Mouse (Mus musculus): Measurements from ENCODE around the gene Kif18b. TPM values are rescaled to one million over a fixed set of nuclear protein-coding genes. Genes with fewer than 3 reads are reported as not detected.

Gene Kif18b
- total RNA-seq (2021): under 1 TPM; 0.27 to 0.40 TPM

DNA sequence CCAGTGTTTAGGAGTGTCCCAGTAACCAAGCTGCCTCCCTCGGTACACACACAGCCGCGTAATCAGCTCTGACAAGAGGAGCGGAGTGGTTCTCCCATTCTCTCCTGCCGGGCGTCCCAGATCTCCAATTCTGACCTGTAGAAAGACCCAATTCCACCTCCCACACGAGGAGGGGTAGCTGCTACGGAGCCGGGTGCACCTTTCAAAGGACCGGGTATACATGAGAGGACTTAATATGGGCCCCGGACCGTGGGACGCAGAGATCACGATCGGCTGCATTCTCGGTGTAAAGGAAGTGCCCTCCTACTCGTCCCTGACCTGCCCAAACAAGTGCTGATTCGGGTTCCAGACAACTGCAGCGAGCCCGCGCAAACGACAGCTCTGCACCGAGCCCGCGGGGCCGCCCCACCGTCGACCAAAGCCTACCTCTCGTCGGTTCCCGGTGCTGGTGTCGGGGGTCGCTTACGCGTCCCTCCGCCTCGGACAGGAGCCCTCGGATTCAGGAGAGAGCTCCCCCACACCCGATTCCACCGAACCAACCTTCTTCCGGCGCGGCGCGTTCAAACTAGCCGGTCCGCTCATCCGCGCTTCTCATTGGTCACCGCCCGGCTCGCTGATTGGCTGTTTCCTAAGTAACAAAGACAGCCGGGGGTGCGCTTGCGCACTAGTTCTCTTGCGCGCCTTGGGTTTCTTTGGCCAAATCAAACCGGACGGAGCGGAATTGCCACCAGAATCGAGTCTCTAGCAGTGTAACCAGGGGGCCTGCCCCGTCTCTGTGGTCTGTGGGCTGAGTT lies at the start of gene Kif18b:
Gene Kif18b, minus strand, starts transcription at position 568 of the 794 bp plus-strand sequence.
- peak; percentile 87 to 88 for DNase-seq

DNA sequence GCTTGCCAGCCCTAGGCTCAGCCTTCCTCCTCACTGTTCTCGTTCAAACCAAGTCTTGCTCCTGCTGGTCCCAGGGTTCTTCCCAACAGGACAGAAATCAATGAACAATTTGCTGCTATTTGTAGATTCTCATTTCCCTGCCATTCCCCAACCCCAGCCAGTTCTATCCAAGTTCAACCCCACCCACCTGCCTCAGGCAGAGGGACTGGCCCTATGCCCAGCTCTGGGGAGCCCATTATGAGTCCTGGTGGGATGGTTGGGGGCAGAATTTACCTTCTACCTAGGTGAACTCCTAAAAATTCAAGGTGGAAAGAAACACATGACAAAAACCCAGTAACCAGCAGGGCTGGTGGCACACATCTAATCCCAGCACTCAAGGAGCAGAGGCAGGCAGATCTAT lies 47.4 kb upstream of the Kif18b start:
- no peak for DNase-seq

DNA sequence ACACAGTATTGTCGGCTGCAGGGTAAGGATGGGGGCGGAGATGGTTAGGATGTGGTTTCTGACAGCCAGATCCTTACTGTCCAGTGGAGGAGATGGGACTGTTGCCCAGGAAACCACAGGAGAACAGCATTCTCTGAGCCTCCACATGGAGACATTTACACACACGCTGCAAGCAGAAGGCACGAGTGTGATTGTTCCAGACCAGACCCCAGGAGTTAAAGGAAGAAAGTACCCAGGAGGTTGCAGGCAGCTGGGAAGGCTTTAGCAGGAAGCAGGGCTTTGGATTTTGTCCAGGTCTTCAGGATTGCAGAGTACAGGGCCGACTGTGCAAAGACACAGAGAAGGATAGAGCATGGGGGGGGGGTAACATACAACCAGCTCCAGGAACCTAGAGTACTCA lies 46.7 kb upstream of the Kif18b start:
- DNase-seq: no peak

DNA sequence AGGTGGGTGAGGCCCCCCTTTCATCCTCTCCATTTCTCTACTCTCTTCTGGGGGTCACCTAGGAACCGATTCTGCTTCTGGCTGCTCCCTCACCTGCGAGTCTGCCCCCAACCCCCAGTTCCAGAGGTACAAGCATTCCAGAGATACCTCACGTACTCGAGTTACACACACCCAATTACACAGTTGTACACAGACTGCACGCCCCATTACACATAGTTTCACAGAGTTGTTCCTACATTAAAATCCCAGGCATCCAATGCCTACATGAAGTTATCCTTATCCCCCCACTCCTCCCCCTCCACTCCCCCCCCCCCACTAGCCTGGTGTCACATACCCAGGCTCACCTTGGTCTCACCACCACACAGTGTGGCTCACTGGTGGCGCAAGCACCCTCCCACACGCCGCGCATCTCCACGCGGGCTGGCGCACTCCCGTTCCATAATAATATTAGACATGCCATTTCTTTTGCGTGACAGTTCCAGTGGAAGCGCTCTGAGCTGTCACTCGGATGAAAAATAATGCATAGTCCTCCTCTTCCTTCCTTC lies 39.7 kb upstream of the Kif18b start:
- DNase-seq: no peak

GRCm38 (mm10) chr11:102963855-102964546 lies 39.1 kb upstream of the Kif18b start:
- no peak for DNase-seq

DNA sequence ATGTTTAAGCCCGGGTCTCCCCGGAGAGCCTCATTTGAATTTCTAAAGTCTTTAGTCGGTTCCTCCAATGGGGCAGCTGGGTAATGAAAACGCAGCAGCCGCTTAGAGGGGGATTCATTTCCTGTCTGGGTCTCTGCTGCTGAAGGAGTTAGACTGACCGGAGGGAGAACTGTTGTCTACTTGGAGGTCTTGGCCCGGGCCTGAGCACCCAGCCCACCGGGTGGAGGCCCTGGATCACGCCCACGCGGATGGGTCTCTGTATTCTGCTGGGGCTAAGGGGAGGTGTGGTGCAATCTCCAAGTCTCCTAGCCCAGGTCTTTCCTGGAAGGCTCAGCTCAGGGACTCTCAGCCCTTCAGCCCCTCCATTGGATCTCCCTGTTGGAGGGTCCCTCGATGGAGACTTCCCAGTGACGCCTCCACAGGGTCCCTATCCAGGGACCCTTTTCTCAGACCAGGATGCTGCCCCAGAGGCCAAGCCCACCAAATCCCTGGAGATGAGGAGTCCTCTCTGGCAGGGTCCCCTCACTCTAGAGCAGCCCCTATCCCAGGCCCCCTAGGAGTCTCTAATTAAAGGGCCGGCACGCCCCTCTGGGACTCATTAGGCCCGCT lies 38.4 kb upstream of the Kif18b start:
- no peak for DNase-seq

DNA sequence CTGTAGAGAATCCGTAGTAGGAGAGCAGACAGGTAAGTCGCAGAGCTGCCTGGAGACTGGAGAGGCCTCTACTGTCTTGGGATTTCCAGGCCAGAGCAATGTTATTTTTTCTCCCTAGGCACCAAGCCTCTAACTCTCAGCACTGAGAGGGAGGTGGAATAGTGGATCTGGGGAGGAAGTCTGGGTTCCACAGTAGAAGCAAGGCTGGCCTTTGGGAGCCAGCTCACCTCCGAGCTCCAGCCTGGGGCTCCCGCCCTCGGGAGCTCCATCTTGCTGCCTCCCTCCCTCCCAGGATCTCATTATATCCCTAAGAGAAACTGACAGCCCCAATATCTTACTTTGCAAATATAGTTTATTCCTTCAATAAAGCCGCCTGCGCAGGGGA lies 37.9 kb upstream of the Kif18b start:
- DNase-seq: no peak

GRCm38 (mm10) chr11:102961082-102961481 lies 36.2 kb upstream of the Kif18b start:
- no peak for DNase-seq

GRCm38 (mm10) chr11:102958870-102959269 lies 33.9 kb upstream of the Kif18b start:
- DNase-seq: no peak

DNA sequence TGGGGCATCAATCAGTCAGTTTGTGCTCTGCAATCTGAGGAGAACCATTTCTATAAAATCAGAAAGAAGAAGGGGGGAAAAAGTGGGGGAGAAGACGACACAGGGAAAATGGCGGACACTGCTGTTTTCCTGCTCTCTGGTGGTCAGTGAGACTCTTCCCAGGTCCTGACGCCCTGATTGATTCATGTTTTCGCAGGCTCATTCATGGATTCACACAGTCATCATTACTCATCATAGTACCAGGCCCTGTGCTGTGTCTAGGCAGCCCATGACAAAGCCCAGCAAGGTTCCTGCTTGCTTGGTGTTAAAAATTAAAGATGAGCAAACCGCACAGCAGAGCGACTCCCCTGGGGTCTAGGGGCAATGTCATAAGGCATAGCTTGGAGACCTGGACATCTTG lies 33.5 kb upstream of the Kif18b start:
- no peak for DNase-seq

DNA sequence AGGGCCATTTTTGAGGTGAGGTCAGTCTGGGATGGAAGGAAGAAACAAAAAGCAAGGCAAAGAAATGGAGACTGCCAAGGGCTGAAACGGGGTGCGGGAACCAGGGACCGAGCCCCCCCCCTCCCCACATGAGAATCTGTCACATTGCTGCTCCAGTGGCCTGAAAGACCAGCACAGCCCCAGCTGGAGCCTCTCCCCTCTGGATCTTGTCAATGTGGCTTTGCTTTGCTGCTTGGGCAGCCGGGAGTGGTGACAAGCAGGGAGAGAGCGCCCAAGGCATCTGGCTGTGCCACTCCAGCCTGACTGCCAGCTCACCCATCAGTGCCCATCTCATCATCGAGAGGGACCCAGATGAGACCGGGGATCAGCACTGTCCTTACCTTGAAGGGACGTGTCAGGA lies 32.8 kb upstream of the Kif18b start:
- no peak for DNase-seq

GRCm38 (mm10) chr11:102956962-102957614 lies 32.2 kb upstream of the Kif18b start:
- no peak for DNase-seq

GRCm38 (mm10) chr11:102952922-102953321 lies 28.0 kb upstream of the Kif18b start:
- no peak for DNase-seq

DNA sequence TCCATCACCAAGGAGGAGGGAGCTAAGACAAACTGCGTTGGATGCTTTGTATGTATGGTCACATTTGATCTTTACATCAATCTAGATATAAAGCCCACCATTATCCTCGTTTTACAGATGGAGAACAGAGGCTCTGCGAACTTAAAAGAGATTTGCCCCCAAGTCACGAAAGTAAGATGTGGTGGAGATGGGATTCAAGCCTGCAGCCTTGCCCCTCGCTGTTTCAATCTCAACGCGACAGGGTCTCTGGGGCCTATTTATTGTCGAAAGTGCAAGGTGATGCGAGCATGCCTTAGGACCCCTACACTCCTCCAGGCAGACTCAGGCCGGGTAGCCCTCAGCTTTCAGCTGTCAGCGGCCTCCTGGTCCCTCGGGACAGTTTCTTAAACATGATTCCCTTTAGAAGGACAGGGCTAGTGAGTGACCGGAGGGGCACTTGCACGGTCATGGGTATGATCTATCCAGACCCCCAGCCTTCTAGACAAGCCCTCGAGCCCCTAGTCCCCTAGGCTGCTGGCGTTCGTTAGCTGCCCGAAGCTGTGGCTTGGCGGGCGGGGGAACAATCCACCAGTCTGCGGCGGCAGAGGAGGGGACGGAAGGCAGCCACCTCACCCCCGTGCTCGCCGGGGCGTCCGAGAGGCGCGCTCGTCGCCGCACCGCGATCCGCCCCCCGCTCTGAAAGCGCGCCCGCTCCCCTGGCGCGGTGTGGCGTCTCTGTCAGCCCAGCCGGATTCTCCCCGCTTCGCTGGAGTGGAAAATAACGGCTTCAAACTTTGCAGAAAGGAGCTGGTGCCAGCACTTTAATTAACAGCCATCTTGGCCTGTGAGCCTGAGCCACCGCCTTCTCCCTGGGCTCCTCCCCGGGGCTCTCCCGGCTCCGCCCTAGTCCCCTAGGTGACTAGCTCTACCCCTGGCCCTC lies 23.4 kb upstream of the Kif18b start:
- peak; percentile 44 to 60 for DNase-seq

GRCm38 (mm10) chr11:102946992-102947343 lies 22.0 kb upstream of the Kif18b start:
- no peak for DNase-seq

DNA sequence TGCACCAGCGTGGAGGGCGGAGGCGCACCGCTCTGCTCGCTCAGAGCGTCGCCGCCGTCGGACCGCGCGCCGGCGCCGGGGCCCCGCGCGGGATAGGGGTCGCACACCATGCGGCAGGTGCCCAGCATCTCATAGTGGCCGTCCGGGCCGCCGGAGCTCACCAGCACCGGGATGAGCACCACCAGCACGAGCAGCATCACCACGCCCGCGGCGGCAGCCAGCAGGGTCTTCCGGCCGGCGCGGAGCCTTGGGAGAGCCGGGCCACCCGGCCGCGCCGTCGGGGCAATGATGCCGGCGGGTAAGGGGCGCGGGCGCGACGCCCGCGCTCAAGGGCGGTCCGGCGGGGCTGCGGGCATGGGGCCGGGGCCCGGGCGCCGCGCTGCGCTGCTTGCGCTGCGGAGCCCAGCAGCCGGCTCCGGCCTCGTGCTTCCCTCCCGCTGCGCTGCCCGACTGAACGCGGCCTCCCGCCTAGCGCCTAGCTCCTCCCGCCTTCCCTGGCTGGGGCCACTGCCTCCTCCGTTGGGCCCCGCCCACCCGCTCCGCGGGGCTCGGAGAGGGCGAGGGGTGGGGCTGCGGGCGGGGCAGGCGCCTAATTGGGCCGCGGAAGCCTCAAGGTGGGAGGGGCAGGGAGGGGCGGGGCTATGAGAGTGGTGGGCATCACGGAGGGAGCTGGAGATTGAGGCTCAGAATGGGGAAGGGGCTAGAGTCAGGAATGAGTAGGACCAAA lies 21.5 kb upstream of the Kif18b start, which contains the start of gene C1ql1:
Gene C1ql1, minus strand, starts transcription at position 424 of the 727 bp plus-strand sequence.
- peak; percentile 63 to 76 for DNase-seq

GRCm38 (mm10) chr11:102945306-102946264 lies 20.7 kb upstream of the Kif18b start:
- DNase-seq: no peak

- no peak for DNase-seq
Measured at GRCm38 (mm10) chr11:102941236-102941635, 16.3 kb upstream of the Kif18b start.

GRCm38 (mm10) chr11:102939024-102939675 lies 14.2 kb upstream of the Kif18b start:
- no peak for DNase-seq

Measured in layer of hippocampus, postnatal 36 days (tissue).